ENCODE assay signal across 22 mouse cellular contexts in genomic region chr2:62556349-62556748, GRCm38 (mm10). TPM values are rescaled to one million over a fixed set of nuclear protein-coding genes. Genes with fewer than 3 reads are reported as not detected.
DNase-seq lines count a peak whose midpoint lies in the region; ATAC-seq lines count a peak whose summit lies in the region.
"Had no signal": no experiment of that assay in that cellular context is flagged by ENCODE, and none has a peak within 500 bp of the region (broad histone marks: within the 10 kb centered on the region; RNA-seq: fewer than 3 reads in every experiment).

No protein-coding gene starts in this region.

- H3K9ac ChIP-seq in heart, embryonic 12.5 days = no peak overlapping the region
- H3K9ac ChIP-seq: embryonic facial prominence, embryonic 15.5 days; hindbrain, embryonic 15.5 days; kidney, embryonic 15.5 days had no signal

- H3K36me3 ChIP-seq in heart, embryonic 12.5 days = no peaks in the 10 kb centered on the region
- H3K36me3 ChIP-seq: embryonic facial prominence, embryonic 15.5 days; forebrain, embryonic 10.5 days; hindbrain, embryonic 15.5 days; kidney, embryonic 15.5 days had no signal

- H3K4me2 ChIP-seq in heart, embryonic 12.5 days = no peak overlapping the region
- H3K4me2 ChIP-seq: embryonic facial prominence, embryonic 15.5 days; hindbrain, embryonic 15.5 days; kidney, embryonic 15.5 days had no signal

- DNase-seq in gastrocnemius, postnatal 25 days = peak; percentile 14
- no peak for DNase-seq in gastrocnemius, postnatal 4 days (ENCODE audit: low spot score in 2 of 2)
- DNase-seq in heart, adult 9 months (ENCODE audit: low spot score in 2 of 2) = peak; percentile 34 to 40
- peak; percentile 22 for DNase-seq in brain, adult 2 months (ENCODE audit: low read depth, low spot score)
- peak; percentile 3 for DNase-seq in heart, postnatal 25 days (ENCODE audit: low spot score)
- DNase-seq in layer of hippocampus, postnatal 25 days (ENCODE audit: extremely low spot score in 1 of 2, low spot score in 1 of 2) = no peak
- DNase-seq: adrenal gland, adult 8-10 months; adrenal gland, postnatal 36 days; cerebellum, adult 11 months; cerebellum, adult 8-10 months; cerebellum, postnatal 14 days; embryo, embryonic 11 days; kidney, adult 2 months had no signal

- H3K27me3 ChIP-seq in heart, embryonic 12.5 days (replicated peaks) = no peaks in the 10 kb centered on the region
- H3K27me3 ChIP-seq: embryonic facial prominence, embryonic 15.5 days; hindbrain, embryonic 15.5 days; kidney, embryonic 15.5 days had no signal

- no peak overlapping the region for H3K27ac ChIP-seq in heart, embryonic 12.5 days (ENCODE audit: poor library complexity, severe bottlenecking)
- H3K27ac ChIP-seq: embryonic facial prominence, embryonic 15.5 days; forebrain, embryonic 10.5 days; hindbrain, embryonic 15.5 days; kidney, embryonic 15.5 days had no signal

- intact Hi-C loops in heart, postnatal 25 days (cut with DNase I) = no loop called here

- H3K9me3 ChIP-seq in heart, embryonic 12.5 days (replicated peaks) = no peaks in the 10 kb centered on the region
- H3K9me3 ChIP-seq: embryonic facial prominence, embryonic 15.5 days; forebrain, embryonic 10.5 days; hindbrain, embryonic 15.5 days; kidney, embryonic 15.5 days had no signal

- ATAC-seq in heart, embryonic 12.5 days (ENCODE audit: insufficient number of reproducible peaks, low FRiP score) = no peak
- ATAC-seq: forebrain, embryonic 14.5 days; intestine, embryonic 16.5 days had no signal

- no peak overlapping the region for H3K4me3 ChIP-seq in heart, embryonic 12.5 days
- H3K4me3 ChIP-seq: embryonic facial prominence, embryonic 15.5 days; erythroblast, embryonic 14.5 days; forebrain, embryonic 10.5 days; hindbrain, embryonic 15.5 days; kidney, embryonic 15.5 days had no signal

- H3K4me1 ChIP-seq in heart, embryonic 12.5 days (replicated peaks) = no peaks in the 10 kb centered on the region
- H3K4me1 ChIP-seq: embryonic facial prominence, embryonic 15.5 days; forebrain, embryonic 10.5 days; hindbrain, embryonic 15.5 days; kidney, embryonic 15.5 days had no signal

- WGBS in heart, embryonic 12.5 days = 87% methylated on average over 9 of the region's 9 CpGs

RNA-seq across cellular contexts. Expression of gene Fap, which starts 17.5 kb away (rescaled TPM):
- 10 to 100 TPM in 1 of 2 experiments, 1 to 10 TPM in 1; 7.7 to 10.1 TPM for total RNA-seq in gastrocnemius, postnatal 25 days (2021)
- total RNA-seq in gastrocnemius, postnatal 4 days (2021) = 10 to 100 TPM; 61.8 to 66.9 TPM
- 0.34 and 0.41 TPM in 2 replicates for polyA plus RNA-seq in heart, embryonic 12.5 days (2016; fragmentation: Nextera tagmentation; extraction: Ambion mirVana)
- 1 to 10 TPM; 3.7 to 5.9 TPM for total RNA-seq in heart, postnatal 25 days (2021)
- under 1 TPM; 0.70 to 0.96 TPM for total RNA-seq in layer of hippocampus, postnatal 25 days (2021)
- total RNA-seq: ES-E14 had no signal
- polyA plus RNA-seq: erythroblast, embryonic 14.5 days had no signal

Comparison
In these comparisons a context has a peak if more than half of its experiments do, and no peak if none do; other contexts are left out.
1. DNase-seq: peak in gastrocnemius, postnatal 25 days (single experiment), heart, adult 9 months (2 of 2), brain, adult 2 months (single experiment) and heart, postnatal 25 days (single experiment); none in gastrocnemius, postnatal 4 days (0 of 2) and layer of hippocampus, postnatal 25 days (0 of 2).
2. RNA of gene Fap, which starts 17.5 kb away (total RNA-seq): 61.8 to 66.9 TPM in gastrocnemius, postnatal 4 days; 7.7 to 10.1 TPM in gastrocnemius, postnatal 25 days, 3.7 to 5.9 TPM in heart, postnatal 25 days and 0.70 to 0.96 TPM in layer of hippocampus, postnatal 25 days; every median in the first group is over 4 times any median in the second.